Mouse (Mus musculus): ENCODE data around the gene Cdk5rap3.
A peak's percentile ranks its signal among the peaks of the same experiment; 100 is the strongest.

The Cdk5rap3 gene

GRCm38 (mm10) chr11:96861878-96862289 is 54.4 kb downstream of the Cdk5rap3 start:
- DNase-seq (ENCODE audit: extremely low spot score, low read depth, low spot score) = peak; percentile 91

- no peak for DNase-seq (ENCODE audit: extremely low spot score, low read depth, low spot score)
These were observed 54.9 kb downstream of the Cdk5rap3 start for GRCm38 (mm10) chr11:96861446-96861845.

DNA sequence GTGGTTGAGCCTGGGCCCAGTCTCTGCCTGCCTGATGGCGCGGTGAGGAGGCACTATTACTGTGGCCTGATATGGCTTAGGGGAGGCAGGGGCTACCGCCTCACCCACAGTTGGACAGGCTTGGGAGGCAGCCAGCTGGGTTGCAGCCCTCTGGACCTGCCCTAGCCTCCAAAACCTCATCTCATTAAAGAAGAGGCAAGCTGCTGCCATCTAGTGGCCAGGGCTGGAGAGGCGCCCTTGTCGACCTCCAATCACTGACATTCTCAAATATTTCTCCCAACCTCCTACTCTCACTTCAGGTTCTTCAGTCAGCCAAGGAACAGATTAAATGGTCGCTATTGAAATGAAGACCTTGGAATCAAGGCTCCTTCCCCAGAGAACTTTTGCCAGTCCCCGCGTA is 55.7 kb downstream of the Cdk5rap3 start:
- DNase-seq (ENCODE audit: extremely low spot score, low read depth, low spot score) = no peak

- no peak for DNase-seq (ENCODE audit: extremely low spot score, low read depth, low spot score)
These were observed 56.7 kb downstream of the Cdk5rap3 start for GRCm38 (mm10) chr11:96859635-96860034.

GRCm38 (mm10) chr11:96857446-96857845 is 58.9 kb downstream of the Cdk5rap3 start:
- no peak for DNase-seq (ENCODE audit: extremely low spot score, low read depth, low spot score)

Measured in hindlimb bud, embryonic 11.5 days (tissue).